Mouse (Mus musculus) urinary bladder, postnatal 10 days (tissue): ENCODE measurements around the gene Tepsin.

Experiments
- DNase-seq: peaks from one replicate; pipeline ENCODE4 v3.0.0; 2022; ENCODE audit warnings: low spot score

Gene Tepsin

GRCm38 (mm10) chr11:120111033-120111432, 12.5 kb upstream of the Tepsin start:
- DNase-seq = no peak

- DNase-seq = no peak
These were observed 12.0 kb upstream of the Tepsin start for GRCm38 (mm10) chr11:120110554-120110953.

GRCm38 (mm10) chr11:120109558-120110210, 11.2 kb upstream of the Tepsin start:
- no peak for DNase-seq

- DNase-seq = no peak
These were observed 9.3 kb upstream of the Tepsin start for GRCm38 (mm10) chr11:120107796-120108195.

GRCm38 (mm10) chr11:120107026-120107425, 8.5 kb upstream of the Tepsin start:
- DNase-seq = no peak

GRCm38 (mm10) chr11:120103431-120103997, 5.0 kb upstream of the Tepsin start:
- DNase-seq = no peak

GRCm38 (mm10) chr11:120101036-120101435, 2.5 kb upstream of the Tepsin start:
- no peak for DNase-seq

GRCm38 (mm10) chr11:120092817-120093591, 5.5 kb downstream of the Tepsin start:
- DNase-seq = no peak

- no peak for DNase-seq
These were observed 7.9 kb downstream of the Tepsin start for GRCm38 (mm10) chr11:120090661-120091060.

- DNase-seq = peak; percentile 93
These were observed 11.8 kb downstream of the Tepsin start, which contains the start of gene Cep131 for GRCm38 (mm10) chr11:120086702-120087152. Gene Cep131, minus strand, starts transcription at chr11:120086827.

GRCm38 (mm10) chr11:120085891-120086627, 12.5 kb downstream of the Tepsin start:
- no peak for DNase-seq

- no peak for DNase-seq
These were observed 18.2 kb downstream of the Tepsin start for GRCm38 (mm10) chr11:120080282-120080681.

- DNase-seq = no peak
These were observed 22.3 kb downstream of the Tepsin start for GRCm38 (mm10) chr11:120076191-120076590.

GRCm38 (mm10) chr11:120072986-120073647, 25.4 kb downstream of the Tepsin start:
- DNase-seq = no peak

GRCm38 (mm10) chr11:120071731-120072320, 26.7 kb downstream of the Tepsin start:
- DNase-seq = no peak

GRCm38 (mm10) chr11:120071065-120071464, 27.5 kb downstream of the Tepsin start:
- DNase-seq = no peak

- DNase-seq = no peak
These were observed 28.1 kb downstream of the Tepsin start for GRCm38 (mm10) chr11:120070286-120070930.

GRCm38 (mm10) chr11:120069261-120069660, 29.3 kb downstream of the Tepsin start:
- DNase-seq = no peak

GRCm38 (mm10) chr11:120067834-120068233, 30.7 kb downstream of the Tepsin start:
- DNase-seq = no peak

- no peak for DNase-seq
These were observed 33.2 kb downstream of the Tepsin start for GRCm38 (mm10) chr11:120065291-120065690.

- no peak for DNase-seq
These were observed 33.9 kb downstream of the Tepsin start for GRCm38 (mm10) chr11:120064668-120065040.
